Mouse (Mus musculus) lung, postnatal 10 days (tissue): ENCODE measurements around the gene Vmn2r58.
"Not testable (repeated sequence)": the region's sequence is repeated elsewhere in the genome, so short reads cannot be mapped to it uniquely, and the experiment has no call there.

ENCODE experiments used
- DNase-seq: peaks from one replicate; pipeline ENCODE4 v3.0.0; 2021

Vmn2r58 gene

DNA sequence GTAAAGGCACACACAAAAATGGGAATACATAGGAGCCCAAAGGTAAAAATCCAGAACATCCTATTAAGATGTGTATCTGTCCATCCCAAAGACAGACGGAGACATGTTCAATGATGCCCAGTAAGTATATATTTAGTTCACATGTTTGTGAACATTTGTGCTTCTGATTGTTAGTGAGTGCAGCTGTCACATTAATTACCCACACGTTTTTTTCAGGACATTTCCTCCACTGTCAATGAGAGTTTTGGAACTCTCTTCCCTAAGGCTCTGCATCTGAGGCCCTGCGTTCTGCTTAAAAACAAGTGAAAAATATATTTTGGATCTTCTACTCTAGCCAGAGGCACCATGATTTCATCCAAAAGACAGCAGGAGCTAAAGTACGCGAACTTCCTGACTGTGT lies at the start of gene Vmn2r58:
Gene Vmn2r58 (minus strand): TSS at position 101 of the 400 bp plus-strand sequence.
- not testable (repeated sequence) for DNase-seq
